Mouse (Mus musculus): Measurements from ENCODE around the gene Birc5.

GRCm38 (mm10) chr11:117878892-117879291, 29.8 kb downstream of the Birc5 start:
- TF ChIP-seq FLI1 (IDR thresholded peaks at IDR 0.05; ENCODE audit: low read length) (no peak), GATA1 (IDR thresholded peaks at IDR 0.05; ENCODE audit: borderline replicate concordance, low read length) (no peak)

All from megakaryocyte, embryonic 14.5 days (primary cell).